Mouse (Mus musculus): ENCODE results near the gene Plekhj1. TPM values are rescaled to one million over a fixed set of nuclear protein-coding genes. Genes with fewer than 3 reads are reported as not detected.

Plekhj1 gene
- polyA plus RNA-seq, 1 experiment = 41.8 TPM

- Histone ChIP-seq H3K36me3 (ENCODE audit: control insufficient read depth, insufficient read depth, low read length) (peaks cover 37% of the 10 kb centered on the region), H3K27ac (ENCODE audit: insufficient read depth, low read depth, low read length) (no peak overlapping the region), H3K27me3 (ENCODE audit: control insufficient read depth, insufficient read depth, low read length) (peaks cover 9% of the 10 kb centered on the region), H3K4me1 (ENCODE audit: control insufficient read depth, insufficient read depth, insufficient read length, low read length) (peaks cover 19% of the 10 kb centered on the region), H3K4me3 (ENCODE audit: low read depth, low read length) (no peak overlapping the region)
- TF ChIP-seq POLR2A (IDR thresholded peaks at IDR 0.05; ENCODE audit: low read depth, low read length) = no peak
- TF ChIP-seq CTCF (IDR thresholded peaks at IDR 0.05; ENCODE audit: extremely low read depth, insufficient read length, insufficient replicate concordance, low read depth, low read length) = no peak
- WGBS = 87% methylated on average over 2 of the region's 2 CpGs
Observed at GRCm38 (mm10) chr10:80804340-80804739, 5.9 kb upstream of the Plekhj1 start.

GRCm38 (mm10) chr10:80802996-80803395 is 4.6 kb upstream of the Plekhj1 start:
- WGBS = 85% methylated on average over 3 of the region's 3 CpGs
- peaks cover 18% of the 10 kb centered on the region for H3K4me1 ChIP-seq (ENCODE audit: control insufficient read depth, insufficient read depth, insufficient read length, low read length)
- H3K4me3 ChIP-seq (ENCODE audit: low read depth, low read length) = no peak overlapping the region
- TF ChIP-seq POLR2A (IDR thresholded peaks at IDR 0.05; ENCODE audit: low read depth, low read length) (peak; percentile 17; the same call in 1 of the 2 replicates), CTCF (IDR thresholded peaks at IDR 0.05; ENCODE audit: extremely low read depth, insufficient read length, insufficient replicate concordance, low read depth, low read length) (no peak)
- H3K27me3 ChIP-seq (ENCODE audit: control insufficient read depth, insufficient read depth, low read length) = no peaks in the 10 kb centered on the region; the same call in 1 of the 2 replicates
- H3K36me3 ChIP-seq (ENCODE audit: control insufficient read depth, insufficient read depth, low read length) = peaks cover 37% of the 10 kb centered on the region
- H3K27ac ChIP-seq (ENCODE audit: insufficient read depth, low read depth, low read length) = no peak overlapping the region

- TF ChIP-seq CTCF (IDR thresholded peaks at IDR 0.05; ENCODE audit: extremely low read depth, insufficient read length, insufficient replicate concordance, low read depth, low read length) = no peak
- no peak for TF ChIP-seq POLR2A (IDR thresholded peaks at IDR 0.05; ENCODE audit: low read depth, low read length)
- WGBS = 90% methylated on average over 10 of the region's 10 CpGs
- H3K4me1 ChIP-seq (ENCODE audit: control insufficient read depth, insufficient read depth, insufficient read length, low read length) = peaks cover 17% of the 10 kb centered on the region
- no peak overlapping the region for H3K4me3 ChIP-seq (ENCODE audit: low read depth, low read length)
- H3K27me3 ChIP-seq (ENCODE audit: control insufficient read depth, insufficient read depth, low read length) = no peaks in the 10 kb centered on the region; the same call in 1 of the 2 replicates
- peaks cover 37% of the 10 kb centered on the region for H3K36me3 ChIP-seq (ENCODE audit: control insufficient read depth, insufficient read depth, low read length)
- no peak overlapping the region for H3K27ac ChIP-seq (ENCODE audit: insufficient read depth, low read depth, low read length)
Observed at GRCm38 (mm10) chr10:80802204-80802912, 3.9 kb upstream of the Plekhj1 start.

- TF ChIP-seq POLR2A (IDR thresholded peaks at IDR 0.05; ENCODE audit: low read depth, low read length) (no peak), CTCF (IDR thresholded peaks at IDR 0.05; ENCODE audit: extremely low read depth, insufficient read length, insufficient replicate concordance, low read depth, low read length) (no peak)
- Histone ChIP-seq H3K27ac (ENCODE audit: insufficient read depth, low read depth, low read length) (peak overlapping the region; percentile 66), H3K4me3 (ENCODE audit: low read depth, low read length) (peak overlapping the region; percentile 81), H3K36me3 (ENCODE audit: control insufficient read depth, insufficient read depth, low read length) (peaks cover 42% of the 10 kb centered on the region), H3K4me1 (ENCODE audit: control insufficient read depth, insufficient read depth, insufficient read length, low read length) (peaks cover 7% of the 10 kb centered on the region), H3K27me3 (ENCODE audit: control insufficient read depth, insufficient read depth, low read length) (no peaks in the 10 kb centered on the region)
- 1% methylated on average over 18 of the region's 18 CpGs for WGBS
Observed at GRCm38 (mm10) chr10:80799070-80799566, 692 bp upstream of the Plekhj1 start.

- Histone ChIP-seq H3K36me3 (ENCODE audit: control insufficient read depth, insufficient read depth, low read length) (peaks cover 39% of the 10 kb centered on the region), H3K4me1 (ENCODE audit: control insufficient read depth, insufficient read depth, insufficient read length, low read length) (peaks cover 7% of the 10 kb centered on the region), H3K27me3 (ENCODE audit: control insufficient read depth, insufficient read depth, low read length) (no peaks in the 10 kb centered on the region), H3K27ac (ENCODE audit: insufficient read depth, low read depth, low read length) (peak overlapping the region; percentile 95), H3K4me3 (ENCODE audit: low read depth, low read length) (peak overlapping the region; percentile 81)
- TF ChIP-seq POLR2A (IDR thresholded peaks at IDR 0.05; ENCODE audit: low read depth, low read length) = no peak
- 0 out of 2 replicates have a peak, but pooled peaks have one; percentile 16 for TF ChIP-seq CTCF (IDR thresholded peaks at IDR 0.05; ENCODE audit: extremely low read depth, insufficient read length, insufficient replicate concordance, low read depth, low read length)
- 1% methylated on average over 59 of the region's 59 CpGs for WGBS
Observed at GRCm38 (mm10) chr10:80797186-80798149, 958 bp downstream of the Plekhj1 start.

GRCm38 (mm10) chr10:80796307-80796848 is 2.0 kb downstream of the Plekhj1 start:
- Histone ChIP-seq H3K4me1 (ENCODE audit: control insufficient read depth, insufficient read depth, insufficient read length, low read length) (peaks cover 7% of the 10 kb centered on the region), H3K27me3 (ENCODE audit: control insufficient read depth, insufficient read depth, low read length) (no peaks in the 10 kb centered on the region), H3K4me3 (ENCODE audit: low read depth, low read length) (no peak overlapping the region), H3K27ac (ENCODE audit: insufficient read depth, low read depth, low read length) (no peak overlapping the region), H3K36me3 (ENCODE audit: control insufficient read depth, insufficient read depth, low read length) (peaks cover 39% of the 10 kb centered on the region)
- 82% methylated on average over 9 of the region's 9 CpGs for WGBS
- TF ChIP-seq CTCF (IDR thresholded peaks at IDR 0.05; ENCODE audit: extremely low read depth, insufficient read length, insufficient replicate concordance, low read depth, low read length) = no peak
- no peak for TF ChIP-seq POLR2A (IDR thresholded peaks at IDR 0.05; ENCODE audit: low read depth, low read length)
